Mouse (Mus musculus) forebrain, embryonic 12.5 days (tissue): ENCODE results near the gene Alox12e. TPM values are rescaled to one million over a fixed set of nuclear protein-coding genes. Genes with fewer than 3 reads are reported as not detected.
"Not testable (repeated sequence)": the region's sequence is repeated elsewhere in the genome, so short reads cannot be mapped to it uniquely, and the experiment has no call there.

Experiments used
- ATAC-seq: fragments of 200-750 bp; cut with Nextera tagmentation; 2 replicates; pipeline ENCODE4 v1.8.0; 2017; ENCODE audit warnings: moderate TSS enrichment; ENCODE audit not compliant: low FRiP score
- H3K27ac ChIP-seq: fragments of 300-500 bp; sonication (generic); 2 replicates; pipeline ENCODE4 v1.5.1; 2016; ENCODE audit warnings: mild to moderate bottlenecking
- H3K27me3 ChIP-seq: fragments of 300-500 bp; sonication (generic); 2 replicates; pipeline ENCODE4 v1.6.1; 2016; ENCODE audit warnings: mild to moderate bottlenecking
- H3K36me3 ChIP-seq: fragments of 300-500 bp; sonication (generic); replicated peaks from 2 replicates; pipeline ENCODE4 v1.6.1; 2016; ENCODE audit warnings: mild to moderate bottlenecking
- H3K4me1 ChIP-seq: fragments of 300-500 bp; sonication (generic); 2 replicates; pipeline ENCODE4 v1.6.1; 2016
- H3K4me2 ChIP-seq: fragments of 300-500 bp; sonication (generic); 2 replicates; pipeline ENCODE4 v1.6.1; 2016; ENCODE audit warnings: mild to moderate bottlenecking, moderate library complexity
- H3K4me3 ChIP-seq: fragments of 300-500 bp; sonication (generic); replicated peaks from 2 replicates; pipeline ENCODE4 v1.5.1; 2016; ENCODE audit warnings: mild to moderate bottlenecking
- H3K9ac ChIP-seq: fragments of 300-500 bp; sonication (generic); 2 replicates; pipeline ENCODE4 v1.6.1; 2016; ENCODE audit warnings: mild to moderate bottlenecking
- H3K9me3 ChIP-seq: fragments of 300-500 bp; sonication (generic); 2 replicates; pipeline ENCODE4 v1.6.1; 2016
- WGBS: fragments of 180-500 bp; shearing (Covaris S2); methylation state at CpG from one replicate; pipeline ENCODE4 v1.1.7; 2016; 5-methylcytosine and 5-hydroxymethylcytosine counted together
- polyA plus RNA-seq: library from polyadenylated mRNA; unstranded; fragments of >200 nt; fragmentation: Nextera tagmentation; extraction: Ambion mirVana; gene quantifications from 2 replicates; pipeline ENCODE4 v1.2.1, GENCODE M21; 2016

Alox12e gene
- not detected in 2 replicates for polyA plus RNA-seq

DNA sequence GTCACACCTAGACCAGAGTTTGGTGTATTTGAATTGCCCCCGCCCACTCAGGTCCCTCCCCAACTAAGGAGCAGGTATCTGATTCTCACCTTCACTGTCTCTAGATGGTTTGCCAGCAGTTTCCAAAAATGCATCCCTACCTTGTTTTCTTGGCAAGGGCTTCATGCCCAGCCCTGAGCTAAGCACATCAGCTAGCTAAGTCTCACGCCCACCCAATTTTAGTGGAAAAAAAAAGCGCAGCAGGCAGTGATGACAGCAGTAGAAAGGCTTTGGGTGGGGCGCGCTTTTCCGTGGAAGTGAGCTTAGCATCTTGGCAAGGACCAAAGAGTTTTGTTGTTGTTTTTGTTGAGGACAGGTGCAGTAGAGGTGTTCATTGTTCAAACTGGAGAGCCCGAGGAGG is at the start of gene Alox12e:
Gene Alox12e, minus strand, starts transcription at position 101 of the 400 bp plus-strand sequence.
- ATAC-seq, result no peak
- Histone ChIP-seq H3K27me3 (peaks cover 52% of the 10 kb centered on the region), H3K27ac (no peak within 1 kb of the TSS), H3K4me2 (peak within 1 kb of the TSS; percentile 39), H3K36me3 (no peaks in the 10 kb centered on the region), H3K9me3 (no peaks in the 10 kb centered on the region), H3K4me1 (peaks cover 7% of the 10 kb centered on the region; the same call in 1 of the 2 replicates), H3K9ac (no peak within 1 kb of the TSS), H3K4me3 (peak within 1 kb of the TSS; percentile 10)
- WGBS, result 29% methylated on average over 7 of the region's 7 CpGs

DNA sequence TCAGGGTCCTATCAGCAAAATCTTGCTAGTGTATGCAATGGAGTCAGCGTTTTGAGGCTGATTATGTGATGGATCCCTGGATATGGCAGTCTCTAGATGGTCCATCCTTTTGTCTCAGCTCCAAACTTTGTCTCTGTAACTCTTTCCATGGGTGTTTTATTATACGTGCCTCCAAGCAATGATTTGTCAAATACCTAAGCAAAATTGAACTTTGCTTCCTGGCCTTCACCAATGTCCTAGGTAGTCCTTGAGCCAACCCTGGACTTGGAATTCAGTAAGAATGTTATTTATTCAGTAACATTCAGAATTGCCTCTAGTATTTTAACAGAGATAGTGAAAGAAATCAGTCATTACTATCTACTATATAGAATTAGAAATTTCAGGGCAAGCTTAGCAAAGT is 46.2 kb upstream of the Alox12e start:
- not testable (repeated sequence) for ATAC-seq, H3K36me3 ChIP-seq, H3K27me3 ChIP-seq, H3K4me3 ChIP-seq, H3K4me2 ChIP-seq, H3K27ac ChIP-seq, H3K9me3 ChIP-seq, H3K9ac ChIP-seq, H3K4me1 ChIP-seq
- WGBS, result 69% methylated on average over 2 of the region's 2 CpGs

DNA sequence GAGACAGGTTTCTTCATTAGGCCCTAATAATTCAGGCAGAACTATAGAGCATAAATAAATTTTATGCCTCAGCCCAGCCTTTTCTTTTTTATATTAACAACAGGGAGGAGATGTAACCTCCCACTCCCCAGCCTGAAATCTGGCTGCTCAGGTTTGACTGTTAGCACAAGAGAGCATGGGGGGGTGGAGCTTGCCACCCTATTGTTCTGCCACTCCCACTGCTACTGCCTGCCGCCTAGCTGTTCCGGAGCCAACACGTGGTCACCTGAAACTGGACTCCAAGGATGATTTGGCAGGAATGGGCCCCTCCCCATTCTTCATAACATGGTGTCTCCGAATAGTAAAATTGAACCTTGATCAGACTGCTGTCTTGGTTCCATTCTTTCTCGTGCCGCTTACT is 45.3 kb upstream of the Alox12e start:
- H3K4me2 ChIP-seq, result not testable (repeated sequence)

DNA sequence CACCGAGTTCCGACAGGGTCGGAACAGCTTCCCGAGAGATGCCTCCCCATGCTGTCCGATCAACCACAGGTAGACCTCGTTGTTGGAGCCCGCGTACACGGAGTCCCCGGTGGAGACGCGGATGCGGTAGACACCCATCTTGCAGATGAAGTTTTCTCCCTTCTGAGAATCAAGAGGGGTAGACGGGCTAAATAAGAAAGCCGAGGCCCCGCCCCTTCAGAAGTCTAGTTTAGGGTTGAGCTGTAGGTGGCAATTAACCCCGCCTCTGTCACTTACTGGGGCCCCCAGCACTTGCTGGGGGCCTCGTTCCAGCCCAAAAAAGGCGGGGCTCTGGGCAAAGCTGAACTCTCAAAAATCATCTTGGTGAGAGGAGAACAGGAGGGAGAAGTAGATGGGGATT is 29.4 kb upstream of the Alox12e start, which contains the start of gene Alox15:
Gene Alox15, minus strand, starts transcription at position 164 of the 400 bp plus-strand sequence.
- Histone ChIP-seq H3K4me3 (peak within 1 kb of the TSS; percentile 34), H3K4me1 (peaks cover 14% of the 10 kb centered on the region), H3K27me3 (peaks cover 67% of the 10 kb centered on the region), H3K27ac (no peak within 1 kb of the TSS), H3K4me2 (peak within 1 kb of the TSS; percentile 58), H3K9me3 (no peaks in the 10 kb centered on the region), H3K9ac (0 out of 2 replicates have a peak within 1 kb of the TSS, but pooled peaks have one; percentile 18), H3K36me3 (no peaks in the 10 kb centered on the region)
- WGBS, result under 1% methylated on average over 19 of the region's 19 CpGs
- no peak for ATAC-seq

More for the DNA sequence above, 45.3 kb upstream of the Alox12e start:
- H3K9ac ChIP-seq, H3K9me3 ChIP-seq, H3K27me3 ChIP-seq, H3K4me1 ChIP-seq, H3K36me3 ChIP-seq, ATAC-seq, H3K27ac ChIP-seq, H3K4me3 ChIP-seq: not testable (repeated sequence)
- WGBS, result 83% methylated on average over 6 of the region's 6 CpGs

DNA sequence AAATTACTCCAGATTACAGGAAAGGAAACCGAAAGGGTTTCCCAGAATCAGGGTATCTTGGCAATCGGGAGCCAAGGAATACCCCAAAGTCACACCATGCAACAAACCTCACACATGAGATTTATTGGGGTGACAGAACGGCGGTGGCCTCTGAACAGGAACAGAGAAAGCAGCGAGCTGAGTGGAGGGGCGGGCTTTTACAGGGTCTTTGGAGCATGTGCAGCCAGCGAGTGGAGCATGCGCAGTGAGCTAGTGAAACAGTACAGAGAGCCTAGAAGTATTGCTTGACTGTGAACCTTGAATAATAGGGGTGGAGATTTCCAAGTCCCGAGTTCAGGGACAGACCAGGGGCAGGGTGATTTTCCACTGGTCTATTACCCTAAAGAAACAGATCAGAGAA is 26.2 kb upstream of the Alox12e start:
- Histone ChIP-seq H3K4me3 (no peak overlapping the region), H3K4me1 (peaks cover 14% of the 10 kb centered on the region), H3K27ac (no peak overlapping the region), H3K36me3 (no peaks in the 10 kb centered on the region), H3K9ac (no peak overlapping the region), H3K4me2 (no peak overlapping the region), H3K27me3 (peaks cover 64% of the 10 kb centered on the region), H3K9me3 (no peaks in the 10 kb centered on the region)
- no peak for ATAC-seq
- 90% methylated on average over 9 of the region's 9 CpGs for WGBS

DNA sequence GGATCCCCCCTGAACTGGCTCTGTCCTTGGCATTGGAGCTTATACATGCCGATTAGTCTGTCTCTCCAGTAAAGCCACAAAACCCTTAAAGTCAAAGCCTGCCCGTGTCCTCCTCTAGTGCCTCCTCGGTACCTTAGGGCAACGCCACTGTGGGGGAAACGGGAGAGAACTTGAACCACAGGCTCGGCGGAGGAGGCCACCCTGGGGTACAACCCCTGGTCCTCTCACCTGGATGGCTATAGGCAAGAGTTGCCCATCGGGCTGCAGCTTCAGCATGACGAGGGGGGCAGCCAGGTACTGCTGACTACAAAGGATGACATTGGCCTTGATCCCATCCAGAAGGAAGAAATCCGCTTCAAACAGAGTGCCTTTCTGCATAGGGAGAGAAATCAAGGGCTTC is 25.4 kb upstream of the Alox12e start:
- WGBS, result 85% methylated on average over 10 of the region's 10 CpGs
- Histone ChIP-seq H3K27me3 (peaks cover 56% of the 10 kb centered on the region), H3K27ac (no peak overlapping the region), H3K9ac (no peak overlapping the region), H3K4me1 (peaks cover 14% of the 10 kb centered on the region), H3K4me3 (no peak overlapping the region), H3K9me3 (no peaks in the 10 kb centered on the region), H3K36me3 (no peaks in the 10 kb centered on the region), H3K4me2 (no peak overlapping the region)
- ATAC-seq, result no peak

DNA sequence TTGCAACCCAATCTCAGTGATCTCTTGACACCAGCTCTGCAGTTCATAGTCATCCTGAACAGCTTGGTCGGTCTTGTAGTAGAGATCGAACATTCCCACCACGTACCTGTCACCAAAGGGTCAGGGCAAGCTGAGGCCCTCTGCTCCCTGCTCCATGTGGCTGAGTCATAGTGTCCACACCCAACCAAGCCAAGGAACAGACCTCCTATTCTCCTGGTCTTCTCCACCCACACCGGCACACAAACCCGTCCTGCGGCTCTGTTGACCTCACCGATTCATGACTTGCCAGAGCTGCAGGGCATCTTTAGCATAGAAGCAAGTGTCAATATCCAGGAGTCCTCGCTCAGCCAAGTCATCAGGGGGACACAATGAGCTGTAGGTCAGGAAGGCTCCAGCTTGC is 23.1 kb upstream of the Alox12e start:
- peaks cover 33% of the 10 kb centered on the region for H3K27me3 ChIP-seq
- H3K9me3 ChIP-seq, result no peaks in the 10 kb centered on the region
- H3K4me3 ChIP-seq, result no peak overlapping the region
- H3K4me2 ChIP-seq, result no peak overlapping the region
- 95% methylated on average over 8 of the region's 8 CpGs for WGBS
- no peaks in the 10 kb centered on the region for H3K36me3 ChIP-seq
- H3K9ac ChIP-seq, result no peak overlapping the region
- H3K27ac ChIP-seq, result no peak overlapping the region
- no peaks in the 10 kb centered on the region for H3K4me1 ChIP-seq
- no peak for ATAC-seq

DNA sequence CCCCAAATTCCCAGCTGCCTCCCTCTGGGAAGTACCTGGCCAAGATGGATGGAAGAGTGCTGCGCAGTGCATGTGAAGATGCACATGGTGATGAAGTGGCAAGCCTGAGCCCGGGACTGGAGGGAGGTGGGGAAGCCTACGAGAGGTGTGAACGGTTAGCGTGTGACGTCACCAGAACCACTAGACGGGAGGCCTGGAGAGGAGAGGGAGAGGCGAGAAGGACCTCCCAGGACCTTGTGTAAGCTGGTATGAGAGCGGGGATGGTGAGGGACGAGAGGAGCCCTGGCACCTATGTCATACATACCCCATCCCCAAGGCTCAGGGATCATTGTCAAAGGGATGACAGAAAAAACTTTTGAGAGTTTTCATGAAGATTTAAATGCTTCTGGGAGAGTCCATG is 22.6 kb upstream of the Alox12e start:
- no peaks in the 10 kb centered on the region for H3K36me3 ChIP-seq
- no peak overlapping the region for H3K4me3 ChIP-seq
- no peak overlapping the region for H3K27ac ChIP-seq
- H3K4me1 ChIP-seq, result no peaks in the 10 kb centered on the region
- no peak overlapping the region for H3K4me2 ChIP-seq
- peaks cover 28% of the 10 kb centered on the region for H3K27me3 ChIP-seq
- ATAC-seq, result no peak
- 84% methylated on average over 10 of the region's 10 CpGs for WGBS
- no peaks in the 10 kb centered on the region for H3K9me3 ChIP-seq
- H3K9ac ChIP-seq, result no peak overlapping the region

DNA sequence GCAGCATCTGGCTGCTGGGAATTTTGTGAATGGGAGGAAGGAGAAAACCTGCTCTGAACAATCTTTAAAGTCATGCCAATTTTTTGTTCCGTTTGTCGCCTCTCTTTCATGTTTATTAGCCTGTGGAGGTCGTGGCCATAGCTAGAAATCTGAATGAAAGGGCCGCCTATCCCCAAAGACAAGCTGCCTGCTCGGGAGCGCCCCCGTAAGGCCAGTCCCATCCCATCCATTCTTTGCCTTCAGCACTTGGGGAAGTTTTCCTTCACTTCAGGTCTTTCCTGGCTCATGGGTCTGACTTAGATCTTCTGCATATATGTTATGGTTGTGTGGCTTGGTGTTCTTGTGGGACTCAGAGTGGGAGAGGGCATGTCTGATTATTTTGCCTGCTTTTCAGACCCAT is 17.1 kb upstream of the Alox12e start:
- H3K27me3 ChIP-seq, result 0 out of 2 replicates have a peak, but pooled peaks cover 8% of the 10 kb centered on the region
- H3K36me3 ChIP-seq, result no peaks in the 10 kb centered on the region
- no peak overlapping the region for H3K4me3 ChIP-seq
- no peaks in the 10 kb centered on the region for H3K9me3 ChIP-seq
- H3K27ac ChIP-seq, result no peak overlapping the region
- WGBS, result 43% methylated on average over 7 of the region's 7 CpGs
- ATAC-seq, result no peak
- H3K4me2 ChIP-seq, result no peak overlapping the region
- no peaks in the 10 kb centered on the region for H3K4me1 ChIP-seq
- H3K9ac ChIP-seq, result no peak overlapping the region

DNA sequence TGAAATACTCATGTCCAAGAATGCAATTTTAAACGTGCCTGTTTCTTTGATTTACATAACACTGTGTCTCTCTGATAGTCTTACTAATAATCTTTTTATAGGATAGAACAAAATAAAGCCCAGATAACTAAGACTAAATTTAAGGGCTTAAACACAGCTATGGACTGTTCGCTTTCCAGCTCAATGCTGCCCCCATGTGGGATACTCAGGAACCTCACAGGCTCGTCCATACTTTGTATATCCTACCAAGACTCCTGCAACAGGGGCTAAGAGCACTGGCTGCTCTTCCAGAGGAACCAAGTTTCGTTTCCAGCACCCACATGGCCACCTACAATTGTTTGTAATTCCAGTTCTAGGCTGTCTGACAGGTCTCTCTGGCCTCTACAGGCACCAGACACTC is 12.0 kb upstream of the Alox12e start:
- ATAC-seq, result no peak
- H3K4me1 ChIP-seq, result no peaks in the 10 kb centered on the region
- no peak overlapping the region for H3K27ac ChIP-seq
- 34% methylated on average over 4 of the region's 4 CpGs for WGBS
- no peak overlapping the region for H3K4me2 ChIP-seq
- no peaks in the 10 kb centered on the region for H3K9me3 ChIP-seq
- H3K36me3 ChIP-seq, result no peaks in the 10 kb centered on the region
- no peak overlapping the region for H3K9ac ChIP-seq
- H3K27me3 ChIP-seq, result 0 out of 2 replicates have a peak, but pooled peaks cover 11% of the 10 kb centered on the region
- no peak overlapping the region for H3K4me3 ChIP-seq

DNA sequence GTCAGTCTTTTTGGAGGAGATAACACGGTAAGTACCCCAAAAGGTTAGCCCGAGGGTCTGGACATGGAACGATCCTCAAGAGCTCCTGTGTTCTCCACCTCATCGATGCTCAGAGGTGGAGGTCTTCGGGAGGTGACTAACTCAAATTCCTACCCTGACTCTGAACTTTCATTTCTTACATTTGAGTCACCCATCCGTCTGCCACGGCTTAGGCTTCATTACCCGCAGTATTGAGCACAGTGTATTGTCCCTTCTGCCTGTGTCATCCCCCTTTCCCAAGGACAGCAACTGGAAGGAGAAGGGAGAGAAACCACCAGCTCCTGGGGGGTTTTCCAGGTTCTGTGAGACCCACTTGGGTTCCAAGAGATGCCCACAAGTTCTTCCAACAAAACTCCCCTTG is 2.3 kb upstream of the Alox12e start:
- no peak overlapping the region for H3K9ac ChIP-seq
- H3K4me1 ChIP-seq, result peaks cover 7% of the 10 kb centered on the region; the same call in 1 of the 2 replicates
- H3K4me3 ChIP-seq, result no peak overlapping the region
- no peak overlapping the region for H3K27ac ChIP-seq
- ATAC-seq, result no peak
- peaks cover 38% of the 10 kb centered on the region for H3K27me3 ChIP-seq
- H3K36me3 ChIP-seq, result no peaks in the 10 kb centered on the region
- H3K4me2 ChIP-seq, result no peak overlapping the region
- H3K9me3 ChIP-seq, result no peaks in the 10 kb centered on the region
- WGBS, result 90% methylated on average over 8 of the region's 8 CpGs

DNA sequence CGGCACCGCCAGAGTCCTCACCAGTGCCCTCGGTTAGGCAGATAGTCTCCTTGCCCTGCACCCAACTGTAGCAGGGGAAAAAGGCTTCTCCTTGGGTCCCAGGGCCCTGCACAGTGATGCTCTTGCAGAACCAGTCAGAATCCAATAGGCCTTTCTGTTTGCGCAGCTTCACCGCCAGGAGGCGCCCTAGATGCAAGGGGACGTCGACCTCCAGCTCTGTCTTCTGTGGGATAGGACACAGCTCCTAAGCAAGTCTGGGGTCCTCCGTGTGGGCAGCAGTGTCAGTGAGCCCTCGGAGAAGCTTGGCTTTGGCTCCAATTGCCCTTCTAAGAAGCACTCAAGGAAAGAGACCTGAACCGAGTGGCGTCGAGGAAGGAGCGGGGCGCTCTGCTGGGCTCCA is 764 bp downstream of the Alox12e start:
- no peak for ATAC-seq
- H3K9me3 ChIP-seq, result no peaks in the 10 kb centered on the region
- H3K4me3 ChIP-seq, result peak overlapping the region; percentile 10
- H3K4me2 ChIP-seq, result peak overlapping the region; percentile 39
- 2% methylated on average over 15 of the region's 15 CpGs for WGBS
- H3K9ac ChIP-seq, result no peak overlapping the region
- H3K36me3 ChIP-seq, result no peaks in the 10 kb centered on the region
- H3K27ac ChIP-seq, result no peak overlapping the region
- H3K4me1 ChIP-seq, result peaks cover 7% of the 10 kb centered on the region; the same call in 1 of the 2 replicates
- peaks cover 52% of the 10 kb centered on the region for H3K27me3 ChIP-seq

DNA sequence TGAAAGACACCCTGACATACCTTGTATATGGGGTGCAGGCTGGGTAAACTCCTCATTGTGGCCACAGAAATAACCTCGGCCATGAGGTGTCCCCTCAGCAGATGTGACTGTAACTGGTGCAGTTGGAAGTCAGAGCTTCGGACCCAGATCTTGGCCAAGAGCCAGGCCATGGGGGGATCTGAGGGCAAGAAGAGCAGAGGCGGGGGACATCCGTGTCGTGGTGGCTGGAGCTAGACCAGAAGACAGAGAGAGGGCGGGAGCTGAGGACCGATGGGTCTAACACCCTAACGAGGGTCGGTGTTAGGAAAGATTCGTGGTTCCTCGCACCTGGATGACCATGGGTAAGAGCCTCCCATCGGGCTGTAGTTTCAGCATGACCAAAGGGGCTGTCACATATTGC is 2.8 kb downstream of the Alox12e start:
- Histone ChIP-seq H3K27ac (no peak overlapping the region), H3K36me3 (no peaks in the 10 kb centered on the region), H3K27me3 (peaks cover 55% of the 10 kb centered on the region), H3K9me3 (no peaks in the 10 kb centered on the region), H3K4me2 (no peak overlapping the region), H3K4me3 (no peak overlapping the region), H3K4me1 (peaks cover 7% of the 10 kb centered on the region; the same call in 1 of the 2 replicates), H3K9ac (no peak overlapping the region)
- 83% methylated on average over 12 of the region's 12 CpGs for WGBS
- ATAC-seq, result no peak
